In genomic region chr1:98002561-98003425, GRCm38 (mm10) we compare ENCODE assay signal across 8 mouse cellular contexts.
DNase-seq lines count a peak whose midpoint lies in the region; ATAC-seq lines count a peak whose summit lies in the region.

No protein-coding gene starts in this region.

- no peaks in the 10 kb centered on the region for H3K9me3 ChIP-seq in kidney, embryonic 15.5 days (replicated peaks)
- H3K9me3 ChIP-seq in heart, embryonic 15.5 days (replicated peaks): no peaks in the 10 kb centered on the region
- no peaks in the 10 kb centered on the region for H3K9me3 ChIP-seq in liver, embryonic 11.5 days (ENCODE audit: control insufficient read depth, low read length)

- H3K9ac ChIP-seq in kidney, embryonic 15.5 days: no peak overlapping the region
- H3K9ac ChIP-seq in heart, embryonic 15.5 days: no peak overlapping the region
- no peak overlapping the region for H3K9ac ChIP-seq in liver, embryonic 11.5 days (ENCODE audit: low read depth, low read length)

- H3K27me3 ChIP-seq in kidney, embryonic 15.5 days: no peaks in the 10 kb centered on the region
- H3K27me3 ChIP-seq in heart, embryonic 15.5 days: no peaks in the 10 kb centered on the region
- no peaks in the 10 kb centered on the region for H3K27me3 ChIP-seq in liver, embryonic 11.5 days (replicated peaks; ENCODE audit: control insufficient read depth, insufficient read depth, low read length)

- WGBS in kidney, embryonic 15.5 days: 73% methylated on average over 7 of the region's 7 CpGs
- 43% methylated on average over 7 of the region's 7 CpGs for WGBS in heart, embryonic 15.5 days
- 72% methylated on average over 7 of the region's 7 CpGs for WGBS in liver, embryonic 11.5 days

- no peaks in the 10 kb centered on the region for H3K36me3 ChIP-seq in kidney, embryonic 15.5 days
- no peaks in the 10 kb centered on the region for H3K36me3 ChIP-seq in heart, embryonic 15.5 days
- H3K36me3 ChIP-seq in liver, embryonic 11.5 days (ENCODE audit: control insufficient read depth, insufficient read depth, low read length): no peaks in the 10 kb centered on the region

- H3K27ac ChIP-seq in kidney, embryonic 15.5 days: no peak overlapping the region
- H3K27ac ChIP-seq in heart, embryonic 15.5 days: peak overlapping the region; percentile 71
- no peak overlapping the region for H3K27ac ChIP-seq in liver, embryonic 11.5 days (ENCODE audit: low read depth, low read length)

- DNase-seq in kidney, adult 18-20 months: no peak
- peak; percentile 58 for DNase-seq in brain, embryonic 18.5 days (ENCODE audit: low read depth, low spot score)
- peak; percentile 52 to 59 for DNase-seq in layer of hippocampus, postnatal 36 days
- peak; percentile 20 for DNase-seq in ovary, adult 18-20 months (ENCODE audit: low spot score)
- no peak for DNase-seq in spleen, adult 12 weeks (ENCODE audit: low spot score)
- no peak for DNase-seq in liver, embryonic 11.5 days (ENCODE audit: low spot score)

- no peak overlapping the region for H3K4me3 ChIP-seq in kidney, embryonic 15.5 days (replicated peaks)
- no peak overlapping the region for H3K4me3 ChIP-seq in heart, embryonic 15.5 days
- H3K4me3 ChIP-seq in liver, embryonic 11.5 days (ENCODE audit: low read depth, low read length): no peak overlapping the region

- 0 out of 2 replicates have a peak, but pooled peaks have one; percentile 36 for ATAC-seq in kidney, embryonic 15.5 days (replicated peaks; ENCODE audit: low FRiP score)
- ATAC-seq in heart, embryonic 15.5 days (replicated peaks; ENCODE audit: insufficient number of reproducible peaks, insufficient read depth, low FRiP score, low read depth): peak; percentile 64
- ATAC-seq in liver, embryonic 11.5 days (replicated peaks; ENCODE audit: low FRiP score): no peak

- H3K4me2 ChIP-seq in kidney, embryonic 15.5 days: no peak overlapping the region
- H3K4me2 ChIP-seq in heart, embryonic 15.5 days: no peak overlapping the region
- no peak overlapping the region for H3K4me2 ChIP-seq in liver, embryonic 11.5 days

- H3K4me1 ChIP-seq in kidney, embryonic 15.5 days: 0 out of 2 replicates have a peak, but pooled peaks cover 6% of the 10 kb centered on the region
- H3K4me1 ChIP-seq in heart, embryonic 15.5 days (replicated peaks): peaks cover 18% of the 10 kb centered on the region
- no peaks in the 10 kb centered on the region for H3K4me1 ChIP-seq in liver, embryonic 11.5 days (replicated peaks; ENCODE audit: control insufficient read depth, insufficient read depth, low read length)

Comparison
In these comparisons a context has a peak if more than half of its experiments do, and no peak if none do; other contexts are left out.
1. DNase-seq: peak in brain, embryonic 18.5 days (single experiment), layer of hippocampus, postnatal 36 days (2 of 2) and ovary, adult 18-20 months (single experiment); none in kidney, adult 18-20 months (single experiment), spleen, adult 12 weeks (single experiment) and liver, embryonic 11.5 days (single experiment).